Mouse (Mus musculus) liver, embryonic 14.5 days (tissue): ENCODE measurements at regions not wholly inside any gene's neighbourhood (a gene's known extent, or its start where the extent isn't known, plus 50 kb on each side); places are given as distances from the start of the nearest gene placed in this dataset.

Source experiments
- ATAC-seq: fragments of 200-750 bp; cut with Nextera tagmentation; 2 replicates; pipeline ENCODE4 v1.8.0; 2017; ENCODE audit warnings: moderate number of reproducible peaks, mild to moderate bottlenecking, moderate library complexity; ENCODE audit not compliant: insufficient read depth
- DNase-seq, 3 experiments: peaks; one replicate each; pipeline ENCODE4 v3.0.0-alpha.2; 2012 to 2013; ENCODE audit warnings: low read depth in 3 of 3, low spot score in 3 of 3
- H3K27ac ChIP-seq: fragments of 300-500 bp; sonication (generic); 2 replicates; pipeline ENCODE4 v1.5.1; 2014; ENCODE audit warnings: moderate library complexity, mild to moderate bottlenecking, control low read depth, inconsistent platforms
- H3K27me3 ChIP-seq: fragments of 300-500 bp; sonication (generic); 2 replicates; pipeline ENCODE4 v1.6.1; 2014; ENCODE audit warnings: mild to moderate bottlenecking, low read length, moderate library complexity; ENCODE audit not compliant: control insufficient read depth, insufficient read depth
- H3K36me3 ChIP-seq: fragments of 300-500 bp; sonication (generic); replicated peaks from 2 replicates; pipeline ENCODE4 v1.6.1; 2014; ENCODE audit warnings: low read depth; ENCODE audit not compliant: control insufficient read depth, insufficient read depth
- H3K4me1 ChIP-seq, 2 experiments: fragments of 200-500 bp in 1 of 2; fragments of 300-500 bp in 1 of 2; sonication (generic) in 1 of 2; replicated peaks; 2 replicates each; pipeline ENCODE4 v1.6.1; 2012 to 2014; ENCODE audit warnings: antibody characterized with exemption in 1 of 2, inconsistent platforms in 1 of 2, low read length in 1 of 2; ENCODE audit not compliant: control insufficient read depth in 2 of 2, insufficient read depth in 2 of 2
- H3K4me2 ChIP-seq: fragments of 300-500 bp; sonication (generic); 2 replicates; pipeline ENCODE4 v1.6.1; 2014; ENCODE audit warnings: low read depth, mild to moderate bottlenecking, control low read depth, moderate library complexity
- H3K4me3 ChIP-seq, 2 experiments: fragments of 200-500 bp in 1 of 2; fragments of 300-500 bp in 1 of 2; sonication (generic) in 1 of 2; 2 replicates each; pipeline ENCODE4 v1.5.1; 2012 to 2014; ENCODE audit warnings: low read depth in 2 of 2, low read length in 2 of 2, mild to moderate bottlenecking in 2 of 2, control low read depth in 1 of 2, inconsistent platforms in 1 of 2, moderate library complexity in 1 of 2; ENCODE audit not compliant: insufficient read depth in 1 of 2
- H3K9ac ChIP-seq: fragments of 300-500 bp; sonication (generic); replicated peaks from 2 replicates; pipeline ENCODE4 v1.6.1; 2014; ENCODE audit warnings: mild to moderate bottlenecking, control low read depth, moderate library complexity
- H3K9me3 ChIP-seq: fragments of 300-500 bp; sonication (generic); 2 replicates; pipeline ENCODE4 v1.6.1; 2016; ENCODE audit warnings: low read length, mixed read lengths; ENCODE audit not compliant: control insufficient read depth
- CTCF ChIP-seq: IDR thresholded peaks from 2 replicates; pipeline ENCODE4 v1.5.1; 2016; ENCODE audit warnings: antibody characterized with exemption, low read depth, control low read depth
- EP300 ChIP-seq: IDR thresholded peaks from 2 replicates; pipeline ENCODE4 v1.6.1; 2016; ENCODE audit warnings: antibody characterized with exemption, low read depth
- WGBS: fragments of 180-500 bp; shearing (Covaris S2); extraction: QIAGEN DNeasy Blood & Tissue Kit; methylation state at CpG from one replicate; pipeline ENCODE4 v1.1.7; 2014; ENCODE audit not compliant: insufficient replicate concordance; 5-methylcytosine and 5-hydroxymethylcytosine counted together

- Histone ChIP-seq H3K4me3 (no peak overlapping the region), H3K36me3 (no peaks in the 10 kb centered on the region), H3K4me2 (no peak overlapping the region), H3K27me3 (no peaks in the 10 kb centered on the region), H3K27ac (no peak overlapping the region; the same call in 1 of the 2 replicates), H3K9me3 (no peaks in the 10 kb centered on the region), H3K9ac (no peak overlapping the region), H3K4me1 (peaks cover 40 to 44% of the 10 kb centered on the region in 2 experiments)
- TF ChIP-seq EP300 (no peak), CTCF (no peak)
- no peak for ATAC-seq
- no peak for DNase-seq
- WGBS: 66% methylated on average over 3 of the region's 3 CpGs
These were observed 118.7 kb upstream of the Map3k1 start for GRCm38 (mm10) chr13:111927489-111927888.

GRCm38 (mm10) chr13:111928636-111929544, 120.1 kb upstream of the Map3k1 start:
- DNase-seq: peak; percentile 53 to 65 (median 58)
- WGBS: 49% methylated on average over 9 of the region's 9 CpGs
- Histone ChIP-seq H3K27me3 (no peaks in the 10 kb centered on the region), H3K27ac (peak overlapping the region; percentile 74), H3K4me2 (peak overlapping the region; percentile 40), H3K9ac (peak overlapping the region; percentile 53), H3K9me3 (no peaks in the 10 kb centered on the region), H3K4me3 (no peak overlapping the region), H3K36me3 (no peaks in the 10 kb centered on the region), H3K4me1 (peaks cover 44 to 46% of the 10 kb centered on the region in 2 experiments)
- TF ChIP-seq EP300 (peak; percentile 66), CTCF (no peak)
- peak; percentile 91 for ATAC-seq

- Histone ChIP-seq H3K4me1 (peaks cover 44 to 46% of the 10 kb centered on the region in 2 experiments), H3K27me3 (no peaks in the 10 kb centered on the region), H3K36me3 (no peaks in the 10 kb centered on the region), H3K9me3 (no peaks in the 10 kb centered on the region), H3K4me2 (peak overlapping the region; percentile 40; the same call in 1 of the 2 replicates), H3K27ac (peak overlapping the region; percentile 74), H3K4me3 (no peak overlapping the region), H3K9ac (no peak overlapping the region)
- no peak for TF ChIP-seq CTCF
- no peak for DNase-seq
- WGBS: 20% methylated on average over 1 of the region's 1 CpGs
- ATAC-seq: no peak
These were observed 121.1 kb upstream of the Map3k1 start for GRCm38 (mm10) chr13:111929908-111930307.

- Histone ChIP-seq H3K27me3 (no peaks in the 10 kb centered on the region), H3K4me3 (no peak overlapping the region), H3K4me1 (peaks cover 58 to 60% of the 10 kb centered on the region in 2 experiments), H3K9ac (no peak overlapping the region), H3K4me2 (no peak overlapping the region), H3K36me3 (no peaks in the 10 kb centered on the region), H3K27ac (no peak overlapping the region), H3K9me3 (no peaks in the 10 kb centered on the region)
- ATAC-seq (no peak), DNase-seq (no peak)
- WGBS: 70% methylated on average over 3 of the region's 3 CpGs
- TF ChIP-seq EP300 (no peak), CTCF (no peak)
These were observed 123.7 kb upstream of the Map3k1 start for GRCm38 (mm10) chr13:111932464-111932863.

DNA sequence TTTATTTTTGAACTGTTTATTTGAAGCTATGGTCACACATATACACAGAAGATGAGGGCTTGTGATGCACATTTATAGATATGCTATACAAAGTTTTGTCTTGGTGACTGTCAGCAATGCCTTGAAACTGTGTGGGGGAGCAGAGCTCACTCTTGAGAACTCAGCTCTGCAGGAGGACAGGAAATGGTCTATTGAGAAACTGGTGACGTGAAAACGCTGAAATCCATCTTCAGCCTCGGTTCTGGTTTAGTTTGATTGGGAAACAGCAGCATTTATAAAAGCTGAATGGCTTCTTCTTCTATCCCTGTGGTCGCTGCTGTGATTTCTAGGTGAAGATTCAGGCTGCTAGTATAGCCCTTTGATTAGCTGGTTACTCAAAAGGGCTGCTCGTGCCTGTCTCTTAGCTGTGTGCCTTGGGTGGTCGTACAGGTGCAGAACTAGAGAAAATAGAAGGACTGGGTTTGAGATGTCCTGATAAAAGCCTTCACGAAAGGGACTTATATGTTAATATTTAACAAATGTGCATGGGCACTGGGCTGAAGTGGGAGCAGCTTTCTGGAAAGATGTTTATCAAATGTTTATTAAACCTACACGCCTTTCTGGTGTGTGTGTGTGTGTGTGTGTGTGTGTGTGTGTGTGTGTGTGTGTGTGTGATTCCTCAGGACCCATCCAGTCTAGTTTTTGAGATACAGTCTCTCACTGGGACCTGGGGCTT, 124.9 kb upstream of the Map3k1 start:
- Histone ChIP-seq H3K4me3 (no peak overlapping the region), H3K4me1 (peaks cover 60 to 65% of the 10 kb centered on the region in 2 experiments), H3K9ac (no peak overlapping the region), H3K9me3 (no peaks in the 10 kb centered on the region), H3K27me3 (no peaks in the 10 kb centered on the region), H3K4me2 (no peak overlapping the region), H3K36me3 (no peaks in the 10 kb centered on the region), H3K27ac (no peak overlapping the region)
- TF ChIP-seq EP300 (no peak), CTCF (no peak)
- ATAC-seq: no peak
- DNase-seq: no peak
- 43% methylated on average over 8 of the region's 8 CpGs for WGBS
